Mouse (Mus musculus): ENCODE data around the gene Pcbd2. TPM values are rescaled to one million over a fixed set of nuclear protein-coding genes. Genes with fewer than 3 reads are reported as not detected.

The Pcbd2 gene
- polyA plus RNA-seq, 1 experiment from 2014 or later: 33.9 TPM

GRCm38 (mm10) chr13:55757645-55758044 is 30.5 kb downstream of the Pcbd2 start:
- Histone ChIP-seq H3K27me3 (ENCODE audit: poor library complexity, severe bottlenecking) (no peaks in the 10 kb centered on the region), H3K36me3 (replicated peaks) (no peaks in the 10 kb centered on the region), H3K4me3 (no peak overlapping the region), H3K27ac (no peak overlapping the region), H3K9me3 (no peaks in the 10 kb centered on the region), H3K4me1 (peaks cover 25% of the 10 kb centered on the region)
- DNase-seq (ENCODE audit: extremely low spot score, low spot score): no peak
- WGBS: 87% methylated on average over 6 of the region's 6 CpGs

GRCm38 (mm10) chr13:55760576-55760975 is 33.4 kb downstream of the Pcbd2 start:
- no peaks in the 10 kb centered on the region for H3K36me3 ChIP-seq (replicated peaks)
- 61% methylated on average over 10 of the region's 10 CpGs for WGBS
- no peak overlapping the region for H3K4me3 ChIP-seq
- H3K9me3 ChIP-seq: no peaks in the 10 kb centered on the region
- no peak for DNase-seq (ENCODE audit: extremely low spot score, low spot score)
- no peaks in the 10 kb centered on the region for H3K27me3 ChIP-seq (ENCODE audit: poor library complexity, severe bottlenecking)
- H3K4me1 ChIP-seq: peaks cover 25% of the 10 kb centered on the region
- H3K27ac ChIP-seq: no peak overlapping the region

- 85% methylated on average over 10 of the region's 10 CpGs for WGBS
- peaks cover 21% of the 10 kb centered on the region for H3K4me1 ChIP-seq
- no peaks in the 10 kb centered on the region for H3K27me3 ChIP-seq (ENCODE audit: poor library complexity, severe bottlenecking)
- DNase-seq (ENCODE audit: extremely low spot score, low spot score): no peak
- no peak overlapping the region for H3K27ac ChIP-seq
- H3K9me3 ChIP-seq: no peaks in the 10 kb centered on the region
- H3K36me3 ChIP-seq (replicated peaks): no peaks in the 10 kb centered on the region
- no peak overlapping the region for H3K4me3 ChIP-seq
These were observed 34.3 kb downstream of the Pcbd2 start for GRCm38 (mm10) chr13:55761486-55761885.

GRCm38 (mm10) chr13:55774352-55774751 is 47.2 kb downstream of the Pcbd2 start:
- Histone ChIP-seq H3K27me3 (ENCODE audit: poor library complexity, severe bottlenecking) (no peaks in the 10 kb centered on the region), H3K27ac (no peak overlapping the region), H3K4me1 (no peaks in the 10 kb centered on the region; the same call in 1 of the 2 replicates), H3K36me3 (replicated peaks) (no peaks in the 10 kb centered on the region), H3K4me3 (no peak overlapping the region), H3K9me3 (peaks cover 5% of the 10 kb centered on the region; the same call in 1 of the 2 replicates)
- 89% methylated on average over 7 of the region's 7 CpGs for WGBS
- DNase-seq (ENCODE audit: extremely low spot score, low spot score): no peak

- no peak for DNase-seq (ENCODE audit: extremely low spot score, low spot score)
- Histone ChIP-seq H3K9me3 (peaks cover 5% of the 10 kb centered on the region; the same call in 1 of the 2 replicates), H3K27ac (no peak overlapping the region), H3K27me3 (ENCODE audit: poor library complexity, severe bottlenecking) (no peaks in the 10 kb centered on the region), H3K36me3 (replicated peaks) (no peaks in the 10 kb centered on the region), H3K4me3 (no peak overlapping the region), H3K4me1 (no peaks in the 10 kb centered on the region; the same call in 1 of the 2 replicates)
- 75% methylated on average over 11 of the region's 11 CpGs for WGBS
These were observed 47.9 kb downstream of the Pcbd2 start for GRCm38 (mm10) chr13:55775056-55775455.

GRCm38 (mm10) chr13:55784268-55784667 is 57.1 kb downstream of the Pcbd2 start, which contains the start of gene Catsper3:
Catsper3 (plus strand) TSS chr13:55784568.
- Histone ChIP-seq H3K4me1 (no peaks in the 10 kb centered on the region), H3K27ac (no peak within 1 kb of the TSS), H3K9me3 (no peaks in the 10 kb centered on the region), H3K27me3 (ENCODE audit: poor library complexity, severe bottlenecking) (no peaks in the 10 kb centered on the region), H3K36me3 (replicated peaks) (no peaks in the 10 kb centered on the region), H3K4me3 (no peak within 1 kb of the TSS)
- WGBS: 91% methylated on average over 3 of the region's 3 CpGs
- no peak for DNase-seq (ENCODE audit: extremely low spot score, low spot score)

- H3K9me3 ChIP-seq: no peaks in the 10 kb centered on the region
- DNase-seq (ENCODE audit: extremely low spot score, low spot score): no peak
- H3K27ac ChIP-seq: no peak overlapping the region
- H3K4me3 ChIP-seq: no peak overlapping the region
- 82% methylated on average over 11 of the region's 11 CpGs for WGBS
- no peaks in the 10 kb centered on the region for H3K36me3 ChIP-seq (replicated peaks)
- H3K27me3 ChIP-seq (ENCODE audit: poor library complexity, severe bottlenecking): no peaks in the 10 kb centered on the region
- H3K4me1 ChIP-seq: no peaks in the 10 kb centered on the region
These were observed 59.0 kb downstream of the Pcbd2 start for GRCm38 (mm10) chr13:55786120-55786519.

- Histone ChIP-seq H3K27ac (no peak overlapping the region), H3K36me3 (replicated peaks) (no peaks in the 10 kb centered on the region), H3K9me3 (0 out of 2 replicates have a peak, but pooled peaks cover 3% of the 10 kb centered on the region), H3K4me3 (no peak overlapping the region), H3K4me1 (no peaks in the 10 kb centered on the region), H3K27me3 (ENCODE audit: poor library complexity, severe bottlenecking) (no peaks in the 10 kb centered on the region)
- no peak for DNase-seq (ENCODE audit: extremely low spot score, low spot score)
- 80% methylated on average over 2 of the region's 2 CpGs for WGBS
These were observed 74.1 kb downstream of the Pcbd2 start for GRCm38 (mm10) chr13:55801246-55801645.

GRCm38 (mm10) chr13:55803973-55804372 is 76.8 kb downstream of the Pcbd2 start:
- H3K27me3 ChIP-seq (ENCODE audit: poor library complexity, severe bottlenecking): no peaks in the 10 kb centered on the region
- WGBS: 93% methylated on average over 1 of the region's 1 CpGs

GRCm38 (mm10) chr13:55809041-55809623 is 82.0 kb downstream of the Pcbd2 start:
- 75% methylated on average over 7 of the region's 7 CpGs for WGBS
- no peak for DNase-seq (ENCODE audit: extremely low spot score, low spot score)
- no peaks in the 10 kb centered on the region for H3K36me3 ChIP-seq (replicated peaks)

More at GRCm38 (mm10) chr13:55803973-55804372, 76.8 kb downstream of the Pcbd2 start:
- no peaks in the 10 kb centered on the region for H3K36me3 ChIP-seq (replicated peaks)
- H3K9me3 ChIP-seq: 0 out of 2 replicates have a peak, but pooled peaks cover 3% of the 10 kb centered on the region
- no peak for DNase-seq (ENCODE audit: extremely low spot score, low spot score)
- H3K27ac ChIP-seq: no peak overlapping the region
- H3K4me1 ChIP-seq: no peaks in the 10 kb centered on the region
- no peak overlapping the region for H3K4me3 ChIP-seq

GRCm38 (mm10) chr13:55809707-55810106 is 82.5 kb downstream of the Pcbd2 start:
- Histone ChIP-seq H3K4me1 (peaks cover 5% of the 10 kb centered on the region; the same call in 1 of the 2 replicates), H3K9me3 (no peaks in the 10 kb centered on the region), H3K27me3 (ENCODE audit: poor library complexity, severe bottlenecking) (peaks cover 5% of the 10 kb centered on the region; the same call in 1 of the 2 replicates), H3K36me3 (replicated peaks) (no peaks in the 10 kb centered on the region), H3K27ac (no peak overlapping the region), H3K4me3 (no peak overlapping the region)
- WGBS: 94% methylated on average over 10 of the region's 10 CpGs
- DNase-seq (ENCODE audit: extremely low spot score, low spot score): no peak

More at GRCm38 (mm10) chr13:55809041-55809623, 82.0 kb downstream of the Pcbd2 start:
- H3K4me3 ChIP-seq: no peak overlapping the region
- no peaks in the 10 kb centered on the region for H3K9me3 ChIP-seq
- H3K27ac ChIP-seq: no peak overlapping the region
- peaks cover 5% of the 10 kb centered on the region; the same call in 1 of the 2 replicates for H3K4me1 ChIP-seq
- peaks cover 5% of the 10 kb centered on the region; the same call in 1 of the 2 replicates for H3K27me3 ChIP-seq (ENCODE audit: poor library complexity, severe bottlenecking)

- WGBS: 77% methylated on average over 5 of the region's 5 CpGs
- Histone ChIP-seq H3K4me1 (peaks cover 5% of the 10 kb centered on the region; the same call in 1 of the 2 replicates), H3K36me3 (replicated peaks) (no peaks in the 10 kb centered on the region), H3K4me3 (no peak overlapping the region), H3K27me3 (ENCODE audit: poor library complexity, severe bottlenecking) (peaks cover 5% of the 10 kb centered on the region; the same call in 1 of the 2 replicates), H3K9me3 (no peaks in the 10 kb centered on the region), H3K27ac (no peak overlapping the region)
- no peak for DNase-seq (ENCODE audit: extremely low spot score, low spot score)
These were observed 83.8 kb downstream of the Pcbd2 start for GRCm38 (mm10) chr13:55810947-55811346.

- Histone ChIP-seq H3K27ac (no peak overlapping the region), H3K4me3 (no peak overlapping the region), H3K9me3 (no peaks in the 10 kb centered on the region), H3K36me3 (replicated peaks) (no peaks in the 10 kb centered on the region), H3K4me1 (peaks cover 5% of the 10 kb centered on the region; the same call in 1 of the 2 replicates), H3K27me3 (ENCODE audit: poor library complexity, severe bottlenecking) (peaks cover 21% of the 10 kb centered on the region)
- no peak for DNase-seq (ENCODE audit: extremely low spot score, low spot score)
- 59% methylated on average over 5 of the region's 5 CpGs for WGBS
These were observed 86.4 kb downstream of the Pcbd2 start for GRCm38 (mm10) chr13:55813490-55814016.
